Mouse (Mus musculus) small intestine, adult 2 months (tissue): Measurements from ENCODE around the gene Tradd.

Source experiments
- CTCF ChIP-seq: fragments of 200-500 bp; IDR thresholded peaks from 2 replicates; pipeline ENCODE4 v1.5.1; 2012; ENCODE audit warnings: low read depth, mild to moderate bottlenecking, control low read depth, inconsistent platforms, low read length, moderate library complexity, mixed read lengths; ENCODE audit not compliant: insufficient replicate concordance, insufficient read length; ENCODE audit errors: extremely low read depth
- POLR2A ChIP-seq: fragments of 200-500 bp; IDR thresholded peaks from 2 replicates; pipeline ENCODE4 v1.6.1; 2012; ENCODE audit warnings: low read depth, mild to moderate bottlenecking, control low read depth, inconsistent platforms, low read length, moderate library complexity

GRCm38 (mm10) chr8:105276292-105277120 lies 12.1 kb upstream of the Tradd start:
- TF ChIP-seq CTCF (no peak), POLR2A (no peak)
